15 mouse cellular contexts compared by ENCODE assay signal in genomic region chr1:149617613-149618012, GRCm38 (mm10).
"Had no signal": no experiment of that assay in that cellular context is flagged by ENCODE, and none has a peak within 500 bp of the region (broad histone marks: within the 10 kb centered on the region; RNA-seq: fewer than 3 reads in every experiment).

No protein-coding gene starts in this region.

- H3K9me3 ChIP-seq: neural tube, embryonic 13.5 days; neural tube, embryonic 15.5 days; stomach, embryonic 15.5 days had no signal

- H3K27me3 ChIP-seq: neural tube, embryonic 13.5 days; neural tube, embryonic 15.5 days; stomach, embryonic 15.5 days had no signal

- H3K4me3 ChIP-seq: neural tube, embryonic 13.5 days; neural tube, embryonic 15.5 days; stomach, embryonic 15.5 days had no signal

- H3K9ac ChIP-seq: neural tube, embryonic 13.5 days; neural tube, embryonic 15.5 days; stomach, embryonic 15.5 days had no signal

- H3K4me2 ChIP-seq: neural tube, embryonic 13.5 days; neural tube, embryonic 15.5 days; stomach, embryonic 15.5 days had no signal

- DNase-seq: right cerebral cortex, adult 18-20 months; right cerebral cortex, postnatal 14 days; right cerebral cortex, postnatal 25 days; right cerebral cortex, postnatal 4 days; spleen, adult 18-20 months; thymus, adult 18-20 months; thymus, adult 2 months; thymus, postnatal 14 days; thymus, postnatal 25 days; thymus, postnatal 36 days; thymus, postnatal 4 days had no signal

- H3K36me3 ChIP-seq: neural tube, embryonic 13.5 days; neural tube, embryonic 15.5 days; stomach, embryonic 15.5 days had no signal

- H3K27ac ChIP-seq: neural tube, embryonic 13.5 days; neural tube, embryonic 15.5 days; stomach, embryonic 15.5 days; stomach, postnatal 0 days had no signal

- H3K4me1 ChIP-seq: neural tube, embryonic 13.5 days; neural tube, embryonic 15.5 days; stomach, embryonic 15.5 days had no signal
